Mouse (Mus musculus) hindbrain, embryonic 16.5 days (tissue): Measurements from ENCODE around the gene Sirpb1c. TPM values are rescaled to one million over a fixed set of nuclear protein-coding genes. Genes with fewer than 3 reads are reported as not detected.
"Not testable (repeated sequence)": the region's sequence is repeated elsewhere in the genome, so short reads cannot be mapped to it uniquely, and the experiment has no call there.

ENCODE experiments used
- ATAC-seq: fragments of 200-750 bp; cut with Nextera tagmentation; 2 replicates; pipeline ENCODE4 v1.8.0; 2017; ENCODE audit warnings: moderate TSS enrichment, moderate library complexity
- H3K27ac ChIP-seq: fragments of 300-500 bp; sonication (generic); 2 replicates; pipeline ENCODE4 v1.5.1; 2014; ENCODE audit warnings: low read depth, mild to moderate bottlenecking, control low read depth, low read length, moderate library complexity
- H3K27me3 ChIP-seq: fragments of 300-500 bp; sonication (generic); replicated peaks from 2 replicates; pipeline ENCODE4 v1.6.1; 2014; ENCODE audit warnings: low read length; ENCODE audit not compliant: control insufficient read depth, insufficient read depth
- H3K36me3 ChIP-seq: fragments of 300-500 bp; sonication (generic); 2 replicates; pipeline ENCODE4 v1.6.1; 2014; ENCODE audit warnings: mild to moderate bottlenecking, low read length, moderate library complexity, mixed read lengths; ENCODE audit not compliant: control insufficient read depth, insufficient read depth
- H3K4me1 ChIP-seq: fragments of 300-500 bp; sonication (generic); 2 replicates; pipeline ENCODE4 v1.6.1; 2014; ENCODE audit warnings: low read depth, low read length; ENCODE audit not compliant: control insufficient read depth, insufficient read depth
- H3K4me2 ChIP-seq: fragments of 300-500 bp; sonication (generic); 2 replicates; pipeline ENCODE4 v1.6.1; 2014; ENCODE audit warnings: mild to moderate bottlenecking, low read length, control low read depth, moderate library complexity
- H3K4me3 ChIP-seq: fragments of 300-500 bp; sonication (generic); 2 replicates; pipeline ENCODE4 v1.5.1; 2014; ENCODE audit warnings: mild to moderate bottlenecking, low read length, control low read depth, moderate library complexity
- H3K9ac ChIP-seq: fragments of 300-500 bp; sonication (generic); 2 replicates; pipeline ENCODE4 v1.6.1; 2014; ENCODE audit warnings: low read depth, mild to moderate bottlenecking, control low read depth, low read length, moderate library complexity
- H3K9me3 ChIP-seq: fragments of 300-500 bp; sonication (generic); 2 replicates; pipeline ENCODE4 v1.6.1; 2014; ENCODE audit warnings: mild to moderate bottlenecking, low read length, moderate library complexity; ENCODE audit not compliant: control insufficient read depth
- whole genome bisulfite sequencing: fragments of 180-500 bp; shearing (Covaris S2); extraction: QIAGEN DNeasy Blood & Tissue Kit; methylation state at CpG from one replicate; pipeline ENCODE4 v1.1.7; 2014; 5-methylcytosine and 5-hydroxymethylcytosine counted together
- polyA plus RNA-seq: library from polyadenylated mRNA; unstranded; fragments of >200 nt; fragmentation: Nextera tagmentation; extraction: Ambion mirVana; gene quantifications from 2 replicates; pipeline ENCODE4 v1.2.1, GENCODE M21; 2015

The Sirpb1c gene
- not detected in 2 replicates for polyA plus RNA-seq

DNA sequence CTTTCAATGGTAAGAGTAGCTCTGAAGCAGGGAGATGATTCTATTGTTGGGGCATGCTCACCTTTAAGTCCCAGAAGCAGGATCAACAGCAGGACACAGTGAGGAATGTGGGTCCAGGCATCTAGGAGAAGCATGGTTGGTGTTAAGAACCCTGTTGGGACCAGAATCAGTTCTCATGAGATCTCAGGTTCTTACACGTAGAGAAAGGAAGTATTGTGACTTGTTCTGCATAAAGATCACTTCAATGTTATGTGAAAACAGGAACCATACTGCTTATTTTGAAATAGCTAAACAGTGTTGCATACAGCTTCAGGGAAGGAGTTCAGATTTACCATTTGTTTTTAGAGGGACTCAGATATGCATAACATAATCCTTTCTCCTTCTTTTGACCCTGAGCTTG, at the start of gene Sirpb1c:
Gene Sirpb1c (minus strand): TSS at position 249 of the 400 bp plus-strand sequence.
- no CpG with 5 or more reads among the region's 1 CpGs for WGBS
- not testable (repeated sequence) for H3K4me3 ChIP-seq, H3K4me2 ChIP-seq, H3K9ac ChIP-seq, H3K27me3 ChIP-seq, H3K27ac ChIP-seq, H3K36me3 ChIP-seq, H3K9me3 ChIP-seq, ATAC-seq, H3K4me1 ChIP-seq

DNA sequence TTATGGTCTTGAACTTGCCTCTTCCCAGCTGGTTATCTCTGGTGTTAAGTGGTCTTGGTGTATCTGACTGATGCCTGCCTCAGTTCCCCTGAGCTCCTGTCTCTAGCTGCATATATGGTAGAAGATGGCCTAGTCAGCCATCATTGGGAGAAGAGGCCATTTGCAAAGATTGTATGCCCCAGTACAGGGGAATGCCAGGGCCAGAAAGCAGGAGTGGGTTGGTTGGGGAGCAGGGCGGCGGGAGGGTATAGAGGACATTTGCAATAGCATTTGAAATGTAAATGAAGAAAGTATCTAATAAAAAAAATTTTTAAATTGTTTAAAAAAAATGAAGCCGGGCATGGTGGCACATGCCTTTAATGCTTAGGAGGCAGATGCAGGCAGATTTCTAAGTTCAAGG, 38.1 kb upstream of the Sirpb1c start:
- no peak overlapping the region for H3K27ac ChIP-seq
- no peak overlapping the region for H3K4me2 ChIP-seq
- 91% methylated on average over 3 of the region's 3 CpGs for WGBS
- H3K4me3 ChIP-seq: no peak overlapping the region
- no peaks in the 10 kb centered on the region for H3K36me3 ChIP-seq
- no peaks in the 10 kb centered on the region for H3K27me3 ChIP-seq
- H3K4me1 ChIP-seq: no peaks in the 10 kb centered on the region
- H3K9ac ChIP-seq: no peak overlapping the region
- peaks cover 4% of the 10 kb centered on the region for H3K9me3 ChIP-seq
- no peak for ATAC-seq

DNA sequence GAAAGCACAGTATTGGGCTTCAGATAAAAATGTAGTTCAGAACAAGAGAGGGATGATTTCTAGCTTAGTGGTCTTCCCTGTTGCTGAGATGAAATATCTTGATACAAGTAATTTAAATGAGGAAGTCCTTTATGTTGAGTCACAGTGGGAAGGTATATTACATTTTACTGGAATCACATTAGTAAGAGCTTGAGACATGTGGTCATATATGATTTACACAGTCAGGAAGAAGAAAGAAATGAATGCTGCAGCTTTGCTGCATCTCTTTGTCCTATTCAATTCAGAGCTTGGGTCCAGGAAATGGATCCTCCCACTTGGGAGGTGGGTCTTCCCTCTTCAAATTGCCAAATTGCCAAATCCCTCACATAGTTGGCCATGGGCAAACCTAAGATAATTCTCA, 7.4 kb upstream of the Sirpb1c start:
- H3K4me1 ChIP-seq, H3K27ac ChIP-seq, H3K36me3 ChIP-seq, H3K9me3 ChIP-seq, ATAC-seq, H3K9ac ChIP-seq, H3K4me3 ChIP-seq, H3K27me3 ChIP-seq, H3K4me2 ChIP-seq: not testable (repeated sequence)

DNA sequence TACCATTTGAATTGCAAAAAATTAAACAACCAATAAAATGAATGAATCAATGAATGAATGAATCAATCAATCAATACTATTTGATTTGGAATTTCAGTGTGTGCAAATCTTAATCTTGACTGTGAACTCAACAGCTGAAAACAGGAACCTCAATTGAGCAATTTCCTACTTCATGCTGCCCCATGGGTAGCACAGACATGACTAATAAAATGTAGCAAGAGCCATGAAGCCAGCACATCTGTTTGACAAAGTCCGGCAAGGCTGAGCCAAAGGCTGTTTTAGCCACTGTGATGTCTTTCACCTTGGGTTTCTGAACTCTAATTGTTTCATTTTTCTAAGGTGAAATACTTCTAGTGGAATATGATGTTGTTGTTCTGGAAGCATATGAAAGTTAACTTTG, 1.6 kb upstream of the Sirpb1c start:
- H3K4me3 ChIP-seq: no peak overlapping the region
- H3K4me1 ChIP-seq: no peaks in the 10 kb centered on the region
- no peak for ATAC-seq
- H3K9ac ChIP-seq: no peak overlapping the region
- WGBS: 100% methylated on average over 1 of the region's 1 CpGs
- peaks cover 3% of the 10 kb centered on the region; the same call in 1 of the 2 replicates for H3K9me3 ChIP-seq
- no peak overlapping the region for H3K4me2 ChIP-seq
- H3K36me3 ChIP-seq: no peaks in the 10 kb centered on the region
- no peak overlapping the region for H3K27ac ChIP-seq
- H3K27me3 ChIP-seq: no peaks in the 10 kb centered on the region

DNA sequence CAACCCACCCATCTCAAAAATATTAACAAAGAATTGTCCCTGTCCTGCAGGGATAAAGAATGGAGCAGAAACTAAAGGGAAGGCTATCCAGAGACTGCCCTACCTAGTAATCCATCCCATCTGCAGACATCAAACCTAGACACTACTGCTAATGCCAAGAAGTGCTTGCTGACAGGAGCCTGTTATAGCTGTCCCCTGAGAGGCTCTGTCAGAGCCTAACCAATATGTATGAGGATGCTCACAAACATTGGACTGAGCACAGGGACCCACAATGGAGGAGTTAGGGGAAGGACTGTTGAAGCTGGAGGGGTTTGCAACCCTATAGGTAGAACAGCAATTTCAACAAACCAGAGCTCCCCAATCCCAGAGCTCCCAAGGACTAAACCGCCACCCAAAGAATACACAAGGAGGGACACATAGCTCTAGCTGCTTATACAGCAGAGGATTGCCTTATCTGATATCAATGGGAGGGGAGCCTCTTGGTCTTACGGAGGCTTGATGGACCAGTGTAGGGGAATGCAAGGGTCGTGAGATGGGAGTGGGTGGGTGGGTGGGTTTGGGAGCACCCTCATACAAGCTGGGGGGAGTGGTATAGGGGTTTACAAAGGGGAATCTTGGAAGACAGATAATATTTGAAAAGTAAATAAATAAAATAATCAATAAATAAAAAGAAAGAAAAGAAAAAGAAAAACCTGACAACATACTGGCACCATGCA, 838 bp downstream of the Sirpb1c start:
- ATAC-seq: no peak

DNA sequence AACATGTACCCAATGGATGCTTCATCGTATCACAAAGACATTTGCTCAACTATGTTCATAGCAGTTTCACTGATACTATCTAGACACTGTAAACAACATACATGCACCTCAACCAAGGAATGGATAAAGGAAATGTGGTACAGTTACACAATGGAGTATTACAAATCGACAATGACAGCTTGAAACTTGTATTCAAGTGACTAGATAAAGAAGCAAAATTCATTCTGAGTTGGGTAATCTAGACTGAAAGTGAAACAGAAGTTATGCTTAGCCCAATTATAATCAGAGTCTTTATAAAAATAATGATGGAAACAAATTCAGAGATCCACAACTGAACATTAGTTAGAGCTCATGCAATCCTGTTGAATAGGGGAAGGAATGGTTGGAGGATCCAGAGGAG, 74.7 kb downstream of the Sirpb1c start:
- H3K27ac ChIP-seq, H3K9ac ChIP-seq, H3K9me3 ChIP-seq, H3K4me2 ChIP-seq, H3K4me1 ChIP-seq, H3K4me3 ChIP-seq, H3K27me3 ChIP-seq, H3K36me3 ChIP-seq, ATAC-seq: not testable (repeated sequence)
- 76% methylated on average over 2 of the region's 2 CpGs for WGBS

More for the DNA sequence above, 838 bp downstream of the Sirpb1c start:
- H3K4me3 ChIP-seq: no peak overlapping the region
- H3K4me1 ChIP-seq: no peaks in the 10 kb centered on the region
- no peak overlapping the region for H3K4me2 ChIP-seq
- WGBS: 81% methylated on average over 3 of the region's 3 CpGs
- no peaks in the 10 kb centered on the region for H3K36me3 ChIP-seq
- H3K9me3 ChIP-seq: peaks cover 4% of the 10 kb centered on the region; the same call in 1 of the 2 replicates
- no peak overlapping the region for H3K27ac ChIP-seq
- H3K9ac ChIP-seq: no peak overlapping the region
- no peaks in the 10 kb centered on the region for H3K27me3 ChIP-seq

Other genes with a start within 250 kb of the Sirpb1c start
- gene Gm5150, start 157.9 kb upstream of the Sirpb1c start, polyA plus RNA-seq: not detected in 2 replicates